Mouse (Mus musculus): Measurements from ENCODE around the gene Stx16. TPM values are rescaled to one million over a fixed set of nuclear protein-coding genes. Genes with fewer than 3 reads are reported as not detected.

The Stx16 gene
- polyA plus RNA-seq, 1 experiment from 2014 or later, result 11.2 TPM

DNA sequence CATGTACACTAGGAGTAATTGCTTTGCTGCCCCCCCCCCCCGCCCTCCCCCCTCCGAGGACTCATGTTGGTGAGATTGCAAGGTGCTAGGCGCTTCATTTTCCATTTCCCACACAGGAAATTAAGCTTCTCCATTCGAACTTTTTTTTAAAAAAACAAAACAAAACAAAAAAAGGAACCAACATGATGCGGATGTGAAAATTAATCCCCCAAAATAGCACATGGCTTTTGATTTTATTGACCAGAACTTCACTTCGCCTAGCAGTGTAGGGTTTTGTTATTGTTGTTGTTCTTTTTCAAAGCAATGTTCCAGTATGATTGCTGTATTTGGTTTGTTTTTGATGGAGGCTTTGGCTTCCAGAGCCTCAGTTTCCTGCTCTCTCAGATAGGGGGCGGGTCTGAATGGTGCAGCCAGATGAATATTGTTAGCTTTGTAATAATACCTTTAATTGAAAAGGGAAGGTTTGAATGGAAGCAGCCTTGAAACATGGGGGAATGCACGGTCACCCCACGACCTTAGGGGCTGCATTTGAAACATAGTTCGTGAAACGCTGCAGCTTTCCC is 1.7 kb downstream of the Stx16 start:
- 6% methylated on average over 11 of the region's 11 CpGs for WGBS

GRCm38 (mm10) chr2:174081833-174082232 is 5.7 kb downstream of the Stx16 start:
- no peak overlapping the region for H3K4me2 ChIP-seq
- 61% methylated on average over 5 of the region's 5 CpGs for WGBS
- no peak overlapping the region for H3K27ac ChIP-seq
- no peak for ATAC-seq (replicated peaks; ENCODE audit: low FRiP score)
- no peaks in the 10 kb centered on the region for H3K36me3 ChIP-seq
- H3K27me3 ChIP-seq, result no peaks in the 10 kb centered on the region
- no peak overlapping the region for H3K4me3 ChIP-seq (replicated peaks)
- no peak overlapping the region for H3K9ac ChIP-seq
- H3K4me1 ChIP-seq, result peaks cover 37% of the 10 kb centered on the region
- H3K9me3 ChIP-seq (replicated peaks), result no peaks in the 10 kb centered on the region

More for the DNA sequence above, 1.7 kb downstream of the Stx16 start:
- ATAC-seq (replicated peaks; ENCODE audit: low FRiP score), result no peak
- Histone ChIP-seq H3K4me2 (peak overlapping the region; percentile 83), H3K4me3 (replicated peaks) (peak overlapping the region; percentile 65), H3K9me3 (replicated peaks) (no peaks in the 10 kb centered on the region), H3K36me3 (no peaks in the 10 kb centered on the region), H3K27ac (peak overlapping the region; percentile 24; the same call in 1 of the 2 replicates), H3K27me3 (no peaks in the 10 kb centered on the region), H3K4me1 (peaks cover 48% of the 10 kb centered on the region), H3K9ac (peak overlapping the region; percentile 62)

DNA sequence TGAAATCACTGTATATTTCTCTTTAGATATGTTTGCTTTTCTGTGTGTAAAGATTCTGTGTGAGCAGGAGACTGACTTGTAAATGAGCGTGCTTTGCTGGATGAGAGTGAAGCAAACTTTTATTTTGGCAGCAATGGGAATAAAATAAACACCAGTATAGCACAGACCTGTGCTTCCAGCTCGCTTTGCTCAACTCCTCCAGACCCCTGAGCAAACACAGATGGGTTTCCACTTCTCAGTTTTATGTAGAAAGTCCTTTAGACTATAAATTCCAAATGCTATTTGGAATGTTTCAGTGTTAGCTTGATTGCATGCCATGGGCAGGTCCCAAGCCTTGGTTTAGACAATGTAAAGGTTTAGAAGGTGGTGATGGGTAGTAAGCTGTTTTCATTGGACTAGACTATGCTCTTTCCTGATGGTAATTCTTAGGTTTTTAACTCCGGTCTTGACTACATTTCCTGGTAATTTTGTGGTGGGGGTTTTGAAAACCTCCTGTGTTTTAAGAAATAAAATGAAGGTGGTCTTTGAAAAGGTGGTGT is 6.3 kb downstream of the Stx16 start:
- peaks cover 31% of the 10 kb centered on the region for H3K4me1 ChIP-seq
- no peaks in the 10 kb centered on the region for H3K27me3 ChIP-seq
- H3K27ac ChIP-seq, result 0 out of 2 replicates have a peak overlapping the region, but pooled peaks have one; percentile 37
- H3K4me3 ChIP-seq (replicated peaks), result no peak overlapping the region
- ATAC-seq (replicated peaks; ENCODE audit: low FRiP score), result no peak
- H3K9ac ChIP-seq, result no peak overlapping the region
- WGBS, result 50% methylated on average over 3 of the region's 3 CpGs
- no peaks in the 10 kb centered on the region for H3K9me3 ChIP-seq (replicated peaks)
- no peaks in the 10 kb centered on the region for H3K36me3 ChIP-seq
- H3K4me2 ChIP-seq, result no peak overlapping the region

GRCm38 (mm10) chr2:174095086-174095485 is 19.0 kb downstream of the Stx16 start:
- peaks cover 75% of the 10 kb centered on the region for H3K36me3 ChIP-seq
- H3K27me3 ChIP-seq, result no peaks in the 10 kb centered on the region
- H3K9ac ChIP-seq, result no peak overlapping the region
- no peaks in the 10 kb centered on the region for H3K4me1 ChIP-seq
- H3K4me3 ChIP-seq (replicated peaks), result no peak overlapping the region
- 92% methylated on average over 3 of the region's 3 CpGs for WGBS
- no peak overlapping the region for H3K27ac ChIP-seq
- no peak overlapping the region for H3K4me2 ChIP-seq
- no peaks in the 10 kb centered on the region for H3K9me3 ChIP-seq (replicated peaks)
- ATAC-seq (replicated peaks; ENCODE audit: low FRiP score), result no peak

DNA sequence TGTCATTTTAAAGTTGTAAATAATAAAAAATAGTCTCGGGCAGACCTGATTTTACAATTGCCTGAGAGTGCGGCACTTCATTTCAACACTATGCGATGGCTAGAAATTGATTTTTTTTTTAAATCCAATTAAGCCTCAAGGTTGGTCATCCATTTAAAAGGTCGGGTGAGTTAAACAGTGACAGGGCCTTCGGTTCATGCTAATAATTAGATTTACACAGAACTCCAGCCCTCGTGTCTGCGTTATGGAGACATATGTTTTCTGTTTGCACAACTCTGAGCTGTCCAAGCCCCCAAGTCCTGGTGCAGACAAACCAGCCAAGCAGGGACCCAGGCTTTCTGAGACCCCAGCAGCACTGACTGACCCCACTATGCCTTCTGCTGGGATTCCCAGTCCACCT is 26.3 kb downstream of the Stx16 start:
- peaks cover 9% of the 10 kb centered on the region for H3K4me1 ChIP-seq
- ATAC-seq (replicated peaks; ENCODE audit: low FRiP score), result peak; percentile 25; the same call in 1 of the 2 replicates
- 54% methylated on average over 7 of the region's 7 CpGs for WGBS
- H3K4me3 ChIP-seq (replicated peaks), result no peak overlapping the region
- H3K4me2 ChIP-seq, result 0 out of 2 replicates have a peak overlapping the region, but pooled peaks have one; percentile 28
- H3K9me3 ChIP-seq (replicated peaks), result no peaks in the 10 kb centered on the region
- no peaks in the 10 kb centered on the region for H3K27me3 ChIP-seq
- peak overlapping the region; percentile 68; the same call in 1 of the 2 replicates for H3K27ac ChIP-seq
- H3K9ac ChIP-seq, result no peak overlapping the region
- H3K36me3 ChIP-seq, result peaks cover 8% of the 10 kb centered on the region

GRCm38 (mm10) chr2:174103527-174103926 is 27.4 kb downstream of the Stx16 start:
- no peaks in the 10 kb centered on the region for H3K9me3 ChIP-seq (replicated peaks)
- no peak overlapping the region for H3K27ac ChIP-seq
- H3K27me3 ChIP-seq, result peaks cover 1% of the 10 kb centered on the region; the same call in 1 of the 2 replicates
- 73% methylated on average over 4 of the region's 4 CpGs for WGBS
- peaks cover 9% of the 10 kb centered on the region for H3K4me1 ChIP-seq
- H3K4me2 ChIP-seq, result no peak overlapping the region
- no peak overlapping the region for H3K4me3 ChIP-seq (replicated peaks)
- H3K9ac ChIP-seq, result no peak overlapping the region
- no peak for ATAC-seq (replicated peaks; ENCODE audit: low FRiP score)
- H3K36me3 ChIP-seq, result 0 out of 2 replicates have a peak, but pooled peaks cover 4% of the 10 kb centered on the region

DNA sequence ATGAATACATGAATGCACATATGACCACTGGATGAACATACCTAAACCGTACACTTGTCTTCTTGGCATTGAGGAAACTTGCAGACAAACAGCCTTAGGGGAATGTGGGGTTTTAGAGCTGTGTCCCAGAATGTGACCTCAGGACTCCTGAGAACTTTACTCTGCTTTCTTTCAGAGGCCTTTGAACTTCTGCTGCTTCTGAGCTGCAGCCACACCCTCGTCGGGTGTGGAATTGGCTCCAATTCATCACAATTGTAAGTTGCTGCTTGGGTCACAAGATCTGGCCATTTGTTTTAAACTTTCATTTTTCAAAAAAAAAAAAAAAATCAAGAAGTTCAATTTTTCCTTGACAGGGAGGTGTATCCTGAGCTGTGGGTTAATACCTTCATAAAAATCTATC is 31.3 kb downstream of the Stx16 start:
- Histone ChIP-seq H3K36me3 (no peaks in the 10 kb centered on the region), H3K4me3 (replicated peaks) (no peak overlapping the region), H3K4me2 (no peak overlapping the region), H3K4me1 (peaks cover 32% of the 10 kb centered on the region), H3K27me3 (peaks cover 4% of the 10 kb centered on the region; the same call in 1 of the 2 replicates), H3K27ac (no peak overlapping the region), H3K9ac (no peak overlapping the region), H3K9me3 (replicated peaks) (no peaks in the 10 kb centered on the region)
- ATAC-seq (replicated peaks; ENCODE audit: low FRiP score), result no peak
- 60% methylated on average over 3 of the region's 3 CpGs for WGBS

DNA sequence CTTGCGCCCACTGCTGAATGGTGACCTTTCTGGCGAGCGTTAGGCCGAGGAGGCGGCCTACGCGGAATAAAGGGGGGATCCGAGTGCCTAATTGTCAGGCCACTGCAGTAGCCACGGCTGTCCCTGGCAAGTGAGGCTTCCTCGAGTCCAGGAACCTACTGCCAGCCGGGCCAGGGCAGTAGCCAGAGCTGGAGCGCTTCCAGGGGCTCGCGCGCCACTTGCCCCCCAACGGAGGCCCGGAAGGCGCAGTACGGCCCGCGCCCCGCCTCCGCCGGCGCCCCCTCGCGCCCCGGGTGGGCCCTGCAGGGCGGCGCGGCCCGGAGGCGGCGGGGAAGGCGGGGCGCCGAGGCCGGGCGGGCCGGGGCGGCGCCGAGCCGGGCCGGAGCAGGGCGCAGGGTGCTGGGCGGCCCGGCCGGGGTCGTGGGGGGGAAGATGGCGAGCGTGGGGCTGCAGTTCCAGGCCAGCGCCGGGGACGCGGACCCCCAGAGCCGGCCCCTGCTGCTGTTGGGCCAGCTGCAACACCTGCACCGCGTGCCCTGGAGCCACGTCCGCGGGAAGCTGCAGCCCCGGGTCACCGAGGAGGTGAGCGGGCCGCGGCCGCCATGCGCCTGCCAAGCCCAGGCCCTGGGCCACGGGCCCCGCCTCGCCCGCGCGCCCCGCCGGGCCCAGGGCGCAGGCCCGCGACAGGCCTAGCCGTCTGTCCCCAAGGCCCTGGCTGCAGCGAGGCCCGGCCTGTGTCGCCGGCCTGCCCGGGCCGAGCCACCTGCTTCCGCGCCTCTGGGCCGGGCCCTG is 34.1 kb downstream of the Stx16 start, which contains the start of gene Npepl1:
TSS of gene Npepl1 (plus strand) at position 359 of the 792 bp plus-strand sequence.
- H3K36me3 ChIP-seq, result peaks cover 19% of the 10 kb centered on the region
- peak within 1 kb of the TSS; percentile 89 for H3K4me2 ChIP-seq
- WGBS, result 2% methylated on average over 87 of the region's 90 CpGs
- peak within 1 kb of the TSS; percentile 75 for H3K9ac ChIP-seq
- H3K4me1 ChIP-seq, result peaks cover 37% of the 10 kb centered on the region
- peak within 1 kb of the TSS; percentile 61 for H3K4me3 ChIP-seq (replicated peaks)
- peaks cover 4% of the 10 kb centered on the region; the same call in 1 of the 2 replicates for H3K27me3 ChIP-seq
- peak; percentile 94 for ATAC-seq (replicated peaks; ENCODE audit: low FRiP score)
- no peaks in the 10 kb centered on the region for H3K9me3 ChIP-seq (replicated peaks)
- peak within 1 kb of the TSS; percentile 58; the same call in 1 of the 2 replicates for H3K27ac ChIP-seq

DNA sequence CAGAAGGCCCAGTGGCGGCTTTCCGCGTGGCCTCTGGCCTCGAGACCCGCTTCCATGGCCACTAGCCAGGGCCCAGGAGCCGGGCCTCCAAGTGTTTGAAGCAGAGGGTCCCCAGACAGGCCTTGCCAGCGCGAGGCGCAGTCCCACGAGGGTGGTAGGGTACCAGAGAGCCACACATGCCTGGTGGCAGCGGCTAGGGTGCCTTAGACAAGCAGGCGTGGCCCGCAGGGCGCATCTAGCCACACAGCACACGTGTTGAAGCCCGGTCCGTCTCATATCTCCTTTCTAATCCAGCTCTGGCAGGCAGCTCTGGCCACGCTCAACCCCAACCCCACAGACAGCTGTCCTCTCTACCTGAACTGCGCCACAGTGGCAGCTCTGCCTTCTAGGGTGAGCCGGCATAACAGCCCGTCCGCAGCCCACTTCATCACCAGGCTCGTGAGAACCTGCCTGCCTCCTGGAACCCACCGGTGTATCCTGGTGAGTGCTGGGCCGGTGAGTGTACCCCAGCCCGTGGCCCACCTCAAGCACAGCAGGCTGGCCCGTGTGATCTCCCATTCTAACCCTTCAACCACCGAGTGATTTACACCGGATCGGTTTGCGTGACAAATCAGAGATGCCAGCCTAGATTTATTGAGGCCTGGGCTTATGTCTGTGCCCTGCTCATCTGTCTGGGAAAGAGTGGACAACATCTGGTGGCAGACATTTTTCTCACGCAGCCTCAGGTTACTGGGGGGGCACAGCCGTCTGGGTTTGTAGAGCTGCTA is 34.9 kb downstream of the Stx16 start:
- ATAC-seq (replicated peaks; ENCODE audit: low FRiP score), result peak; percentile 4
- peak overlapping the region; percentile 61 for H3K4me3 ChIP-seq (replicated peaks)
- WGBS, result 44% methylated on average over 33 of the region's 33 CpGs
- H3K36me3 ChIP-seq, result peaks cover 25% of the 10 kb centered on the region
- peaks cover 37% of the 10 kb centered on the region for H3K4me1 ChIP-seq
- H3K27me3 ChIP-seq, result peaks cover 4% of the 10 kb centered on the region; the same call in 1 of the 2 replicates
- peak overlapping the region; percentile 75 for H3K9ac ChIP-seq
- H3K4me2 ChIP-seq, result peak overlapping the region; percentile 89
- H3K9me3 ChIP-seq (replicated peaks), result no peaks in the 10 kb centered on the region
- peak overlapping the region; percentile 58; the same call in 1 of the 2 replicates for H3K27ac ChIP-seq

DNA sequence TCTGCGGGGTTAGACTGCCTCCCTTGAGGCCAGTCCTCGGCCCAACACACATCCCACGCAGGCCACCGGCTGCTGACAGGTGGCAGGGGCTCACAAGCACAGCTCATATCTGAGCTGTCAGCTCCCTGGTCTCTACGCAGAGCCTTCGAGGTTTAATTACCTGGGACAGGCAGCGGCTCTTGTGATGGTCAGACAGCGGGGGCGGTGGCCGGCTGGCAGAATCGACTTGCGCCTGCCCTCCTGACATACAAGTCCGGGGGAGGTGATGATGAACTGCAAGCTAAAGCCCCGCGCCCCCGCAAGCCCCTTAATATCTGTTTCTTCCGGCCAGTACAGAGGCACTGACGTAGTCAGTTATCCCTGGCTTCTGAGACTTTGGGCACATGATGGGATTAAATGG is 36.8 kb downstream of the Stx16 start:
- WGBS, result 32% methylated on average over 18 of the region's 18 CpGs
- Histone ChIP-seq H3K9ac (no peak overlapping the region), H3K4me3 (replicated peaks) (no peak overlapping the region), H3K4me2 (0 out of 2 replicates have a peak overlapping the region, but pooled peaks have one; percentile 9), H3K36me3 (peaks cover 42% of the 10 kb centered on the region), H3K27me3 (peaks cover 4% of the 10 kb centered on the region; the same call in 1 of the 2 replicates), H3K27ac (no peak overlapping the region), H3K9me3 (replicated peaks) (no peaks in the 10 kb centered on the region), H3K4me1 (peaks cover 37% of the 10 kb centered on the region)
- ATAC-seq (replicated peaks; ENCODE audit: low FRiP score), result 0 out of 2 replicates have a peak, but pooled peaks have one; percentile 9

DNA sequence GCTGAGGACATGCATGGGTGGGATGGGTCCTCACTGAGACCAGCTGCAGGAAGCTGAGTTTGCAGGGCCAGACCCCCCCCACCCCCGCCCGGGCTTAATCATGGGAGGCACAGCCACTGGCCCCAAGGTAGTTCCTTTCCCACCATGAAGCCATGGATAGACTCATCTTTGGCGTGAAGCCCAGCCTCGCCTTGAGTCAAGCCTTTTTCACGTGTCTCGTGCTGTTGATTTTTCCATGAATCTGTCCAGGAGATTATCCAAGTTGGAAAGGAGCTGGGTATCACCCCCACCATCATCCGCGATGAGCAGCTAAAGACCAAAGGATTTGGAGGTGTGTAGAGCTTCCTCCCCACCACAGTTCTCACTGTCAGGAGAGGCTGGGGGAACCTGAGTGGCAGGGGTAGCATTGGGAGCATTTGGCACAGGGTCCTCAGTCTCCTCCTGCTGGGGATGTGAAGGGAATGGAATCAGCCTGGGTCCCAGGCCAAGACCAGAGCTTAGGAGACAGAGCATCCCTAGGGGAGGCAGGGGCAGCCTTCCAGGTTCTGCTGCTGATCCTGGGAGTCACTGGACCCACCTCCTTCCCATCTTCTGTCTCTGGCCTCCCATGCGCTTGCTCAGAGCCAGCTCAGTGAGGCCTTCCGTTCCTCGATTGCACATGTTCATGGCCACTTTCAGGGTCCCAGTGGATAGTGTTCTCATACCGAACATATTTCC is 38.2 kb downstream of the Stx16 start:
- H3K4me3 ChIP-seq (replicated peaks), result no peak overlapping the region
- no peaks in the 10 kb centered on the region for H3K9me3 ChIP-seq (replicated peaks)
- no peak for ATAC-seq (replicated peaks; ENCODE audit: low FRiP score)
- H3K36me3 ChIP-seq, result peaks cover 51% of the 10 kb centered on the region
- WGBS, result 88% methylated on average over 12 of the region's 12 CpGs
- no peak overlapping the region for H3K27ac ChIP-seq
- peaks cover 37% of the 10 kb centered on the region for H3K4me1 ChIP-seq
- H3K27me3 ChIP-seq, result no peaks in the 10 kb centered on the region
- H3K4me2 ChIP-seq, result no peak overlapping the region
- H3K9ac ChIP-seq, result no peak overlapping the region

Data from kidney, embryonic 15.5 days (tissue).